Mouse (Mus musculus) Patski (cell line): ENCODE data around the gene Tunar. TPM values are rescaled to one million over a fixed set of nuclear protein-coding genes. Genes with fewer than 3 reads are reported as not detected.

ENCODE experiments used
- ATAC-seq: fragments of 100-300 bp; one replicate; pipeline ENCODE4 v1.8.0; 2021
- CTCF ChIA-PET: fragments of 350-600 bp; sonication (Branson Sonifier 250); formaldehyde crosslinking; loops from one replicate; lab custom pipeline; 2022; ENCODE audit warnings: inconsistent platforms; lab: Charles Lee
- POLR2A ChIA-PET: fragments of 350-600 bp; sonication (Branson Sonifier 250); formaldehyde crosslinking; loops from one replicate; lab custom pipeline; 2022; ENCODE audit warnings: antibody characterized with exemption, inconsistent platforms; lab: Charles Lee
- DNase-seq: peaks from one replicate; pipeline ENCODE4 v3.0.0-alpha.2; 2011; ENCODE audit warnings: low read depth, low spot score
- H3K27me3 ChIP-seq: fragments of 371-371 bp; one replicate; pipeline ENCODE4 v1.5.1; 2021
- CTCF ChIP-seq: fragments of 100-300 bp; IDR thresholded peaks from one replicate; pipeline ENCODE4 v1.5.1; 2021
- in situ Hi-C: fragments of 300-500 bp; cut with MboI; formaldehyde crosslinking; loops from 3 replicates; pipeline ENCODE4 v1.11.1; 2018; ENCODE audit warnings: low pct_unique_long_range_greater_than_20kb, mixed read lengths
- polyA plus RNA-seq: library from polyadenylated mRNA; unstranded; gene quantifications from one replicate; pipeline ENCODE4 v1.2.3, GENCODE M21; 2021

The Tunar gene
- not detected for polyA plus RNA-seq

- TF ChIP-seq CTCF: no peak
- ATAC-seq (no peak), DNase-seq (no peak)
- CTCF ChIA-PET: no interaction called here
- in situ Hi-C loops: no loop called here
- H3K27me3 ChIP-seq: peaks cover 45% of the 10 kb centered on the region
- POLR2A ChIA-PET: no interaction called here
Observed at GRCm38 (mm10) chr12:105333570-105333969, at the start of gene Tunar. Gene Tunar (plus strand): TSS chr12:105333870.

- TF ChIP-seq CTCF: no peak
- H3K27me3 ChIP-seq: peaks cover 3% of the 10 kb centered on the region
- ATAC-seq: no peak
- ChIA-PET POLR2A (no interaction called here), CTCF (no interaction called here)
- no peak for DNase-seq
- in situ Hi-C loops: no loop called here
Observed at GRCm38 (mm10) chr12:105312571-105313035, 21.1 kb upstream of the Tunar start.

- peaks cover 3% of the 10 kb centered on the region for H3K27me3 ChIP-seq
- no peak for ATAC-seq
- ChIA-PET CTCF (no interaction called here), POLR2A (no interaction called here)
- no peak for DNase-seq
- in situ Hi-C loops: no loop called here
- TF ChIP-seq CTCF: no peak
Observed at GRCm38 (mm10) chr12:105314328-105314727, 19.3 kb upstream of the Tunar start.

- CTCF ChIA-PET: no interaction called here
- in situ Hi-C loops: no loop called here
- DNase-seq: peak; percentile 10
- TF ChIP-seq CTCF: no peak
- no peak for ATAC-seq
- POLR2A ChIA-PET: no interaction called here
- H3K27me3 ChIP-seq: no peaks in the 10 kb centered on the region
Observed at GRCm38 (mm10) chr12:105322160-105322559, 11.5 kb upstream of the Tunar start.

GRCm38 (mm10) chr12:105327051-105327450 is 6.6 kb upstream of the Tunar start:
- no peak for ATAC-seq
- TF ChIP-seq CTCF: no peak
- ChIA-PET POLR2A (no interaction called here), CTCF (no interaction called here)
- H3K27me3 ChIP-seq: peaks cover 20% of the 10 kb centered on the region
- in situ Hi-C loops: no loop called here
- DNase-seq: no peak

- CTCF ChIA-PET: no interaction called here
- DNase-seq (no peak), ATAC-seq (no peak)
- TF ChIP-seq CTCF: no peak
- POLR2A ChIA-PET: no interaction called here
- in situ Hi-C loops: no loop called here
- peaks cover 20% of the 10 kb centered on the region for H3K27me3 ChIP-seq
Observed at GRCm38 (mm10) chr12:105328396-105328795, 5.3 kb upstream of the Tunar start.

- H3K27me3 ChIP-seq: peaks cover 42% of the 10 kb centered on the region
- DNase-seq (no peak), ATAC-seq (no peak)
- in situ Hi-C loops: no loop called here
- TF ChIP-seq CTCF: no peak
- ChIA-PET POLR2A (no interaction called here), CTCF (no interaction called here)
Observed at GRCm38 (mm10) chr12:105336094-105336420, 2.4 kb downstream of the Tunar start.

- in situ Hi-C loops: no loop called here
- ChIA-PET POLR2A (no interaction called here), CTCF (no interaction called here)
- no peak for TF ChIP-seq CTCF
- DNase-seq (no peak), ATAC-seq (no peak)
- H3K27me3 ChIP-seq: peaks cover 36% of the 10 kb centered on the region
Observed at GRCm38 (mm10) chr12:105336421-105337289, 3.0 kb downstream of the Tunar start.

GRCm38 (mm10) chr12:105337290-105338005 is 3.8 kb downstream of the Tunar start:
- POLR2A ChIA-PET: no interaction called here
- peaks cover 37% of the 10 kb centered on the region for H3K27me3 ChIP-seq
- in situ Hi-C loops: no loop called here

GRCm38 (mm10) chr12:105338256-105338977 is 4.7 kb downstream of the Tunar start:
- DNase-seq: no peak
- ChIA-PET POLR2A (no interaction called here), CTCF (no interaction called here)
- no peak for ATAC-seq
- in situ Hi-C loops: no loop called here
- TF ChIP-seq CTCF: no peak
- peaks cover 42% of the 10 kb centered on the region for H3K27me3 ChIP-seq

More at GRCm38 (mm10) chr12:105337290-105338005, 3.8 kb downstream of the Tunar start:
- no peak for ATAC-seq
- DNase-seq: no peak
- TF ChIP-seq CTCF: no peak
- CTCF ChIA-PET: no interaction called here
